7 mouse cellular contexts compared by ENCODE assay signal in the genomic region with DNA sequence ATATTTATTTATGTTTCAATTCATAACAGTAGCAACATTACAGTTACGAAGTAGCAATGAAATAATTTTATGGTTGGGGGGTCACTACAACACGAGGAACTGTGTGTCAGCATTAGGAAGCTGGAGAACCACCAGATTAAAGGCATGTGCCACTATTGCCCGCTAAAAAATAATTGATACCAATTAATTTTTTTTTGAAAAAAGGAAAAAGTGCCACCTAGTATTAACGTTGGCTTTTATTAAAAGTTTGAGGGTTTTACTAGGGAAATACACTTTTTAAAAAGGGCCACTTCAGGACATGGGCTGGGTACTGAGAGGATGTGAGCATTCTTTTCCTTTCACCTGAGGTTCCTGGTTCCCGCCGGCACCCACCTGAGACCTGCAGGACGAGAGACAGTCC. TPM values are rescaled to one million over a fixed set of nuclear protein-coding genes. Genes with fewer than 3 reads are reported as not detected.
DNase-seq lines count a peak whose midpoint lies in the region; ATAC-seq and TF ChIP-seq lines count a peak whose summit lies in the region.

A gene (plus strand): TSS at position 301 of the 400 bp plus-strand sequence.

- 19% methylated on average over 7 of the region's 7 CpGs for WGBS in forebrain, embryonic 15.5 days
- WGBS in hindbrain, embryonic 14.5 days = 24% methylated on average over 7 of the region's 7 CpGs
- 20% methylated on average over 7 of the region's 7 CpGs for WGBS in liver, embryonic 16.5 days (ENCODE audit: insufficient replicate concordance)

- peaks cover 2 to 4% of the 10 kb centered on the region in 2 experiments; a peak in 2 of 4 replicates for H3K4me1 ChIP-seq in ES-E14 (ENCODE audit: control insufficient read depth in 2 of 2, insufficient read depth in 2 of 2, low read length in 2 of 2, poor library complexity in 1 of 2)
- H3K4me1 ChIP-seq in forebrain, embryonic 15.5 days = peaks cover 33% of the 10 kb centered on the region
- peaks cover 22% of the 10 kb centered on the region for H3K4me1 ChIP-seq in hindbrain, embryonic 14.5 days (replicated peaks; ENCODE audit: control insufficient read depth, insufficient read depth, low read length)
- peaks cover 41% of the 10 kb centered on the region for H3K4me1 ChIP-seq in liver, embryonic 16.5 days (ENCODE audit: control insufficient read depth, low read depth, low read length)

- H3K9me3 ChIP-seq in ES-E14 (ENCODE audit: control insufficient read depth, insufficient read depth, low read depth, low read length) = no peaks in the 10 kb centered on the region
- no peaks in the 10 kb centered on the region for H3K9me3 ChIP-seq in forebrain, embryonic 15.5 days
- no peaks in the 10 kb centered on the region for H3K9me3 ChIP-seq in hindbrain, embryonic 14.5 days (ENCODE audit: control insufficient read depth, low read length)
- H3K9me3 ChIP-seq in liver, embryonic 16.5 days (replicated peaks; ENCODE audit: control insufficient read depth, low read length) = no peaks in the 10 kb centered on the region

- no peak for DNase-seq in ES-E14 (ENCODE audit: low read depth, low spot score)
- no peak for DNase-seq in hindbrain, embryonic 14.5 days (ENCODE audit: low spot score)
- DNase-seq in urinary bladder, adult 18-20 months (ENCODE audit: low spot score in 2 of 2) = no peak
- no peak for DNase-seq in urinary bladder, postnatal 25 days (ENCODE audit: low spot score)

- ATAC-seq in CD4-positive, CD25-positive, alpha-beta regulatory T cell, adult 4 months = no peak
- no peak for ATAC-seq in forebrain, embryonic 15.5 days (replicated peaks)
- ATAC-seq in hindbrain, embryonic 14.5 days (ENCODE audit: low FRiP score) = no peak
- ATAC-seq in liver, embryonic 16.5 days (ENCODE audit: low read depth) = no peak

- H3K27ac ChIP-seq in ES-E14 (ENCODE audit: insufficient read depth, low read depth, low read length, poor library complexity, severe bottlenecking) = no peak within 1 kb of the TSS
- H3K27ac ChIP-seq in forebrain, embryonic 15.5 days (replicated peaks) = peak within 1 kb of the TSS; percentile 70
- H3K27ac ChIP-seq in hindbrain, embryonic 14.5 days = peak within 1 kb of the TSS; percentile 82
- H3K27ac ChIP-seq in liver, embryonic 16.5 days (ENCODE audit: low read length) = peak within 1 kb of the TSS; percentile 94

- no peaks in the 10 kb centered on the region for H3K27me3 ChIP-seq in forebrain, embryonic 15.5 days
- H3K27me3 ChIP-seq in hindbrain, embryonic 14.5 days (ENCODE audit: control insufficient read depth, insufficient read depth, low read length) = no peaks in the 10 kb centered on the region
- no peaks in the 10 kb centered on the region for H3K27me3 ChIP-seq in liver, embryonic 16.5 days (ENCODE audit: control insufficient read depth, insufficient read depth, low read depth, low read length)

- H3K4me3 ChIP-seq in ES-E14 (ENCODE audit: insufficient read depth in 1 of 2, low read depth in 1 of 2, low read length in 2 of 2, poor library complexity in 1 of 2, severe bottlenecking in 1 of 2) = peak within 1 kb of the TSS; percentile 73 to 78
- peak within 1 kb of the TSS; percentile 61 for H3K4me3 ChIP-seq in forebrain, embryonic 15.5 days
- H3K4me3 ChIP-seq in hindbrain, embryonic 14.5 days (replicated peaks; ENCODE audit: low read length) = peak within 1 kb of the TSS; percentile 97
- H3K4me3 ChIP-seq in liver, embryonic 16.5 days (ENCODE audit: low read depth, low read length) = peak within 1 kb of the TSS; percentile 97

- peak within 1 kb of the TSS; percentile 59 for H3K9ac ChIP-seq in ES-E14 (ENCODE audit: insufficient read depth, low read depth, low read length, poor library complexity, severe bottlenecking)
- peak within 1 kb of the TSS; percentile 75 for H3K9ac ChIP-seq in forebrain, embryonic 15.5 days (replicated peaks)
- H3K9ac ChIP-seq in hindbrain, embryonic 14.5 days = peak within 1 kb of the TSS; percentile 97
- H3K9ac ChIP-seq in liver, embryonic 16.5 days (ENCODE audit: low read depth, low read length) = peak within 1 kb of the TSS; percentile 98

- H3K36me3 ChIP-seq in ES-E14 (ENCODE audit: control insufficient read depth, insufficient read depth, low read length, poor library complexity, severe bottlenecking) = no peaks in the 10 kb centered on the region
- no peaks in the 10 kb centered on the region for H3K36me3 ChIP-seq in forebrain, embryonic 15.5 days
- no peaks in the 10 kb centered on the region for H3K36me3 ChIP-seq in hindbrain, embryonic 14.5 days (replicated peaks; ENCODE audit: control insufficient read depth, insufficient read depth)
- H3K36me3 ChIP-seq in liver, embryonic 16.5 days (ENCODE audit: control insufficient read depth, insufficient read depth) = no peaks in the 10 kb centered on the region

- H3K4me2 ChIP-seq in forebrain, embryonic 15.5 days (replicated peaks) = peak within 1 kb of the TSS; percentile 93
- peak within 1 kb of the TSS; percentile 92 for H3K4me2 ChIP-seq in hindbrain, embryonic 14.5 days (replicated peaks)
- H3K4me2 ChIP-seq in liver, embryonic 16.5 days (ENCODE audit: low read depth, low read length) = peak within 1 kb of the TSS; percentile 84

- in situ Hi-C loops in ES-E14 (cut with MboI; ENCODE audit: low sequenced_read_pairs in 2 of 2, unreplicated experiment in 2 of 2) = no loop called here

TF ChIP-seq in ES-E14, 5 proteins besides CTCF, POLR2A, EP300 and RAD21:
- TF ChIP-seq ZC3H11A (IDR thresholded peaks at IDR 0.05; ENCODE audit: borderline replicate concordance, low read depth, low read length) (no peak), MAFK (IDR thresholded peaks at IDR 0.05; ENCODE audit: insufficient read depth, low read depth, low read length) (no peak), CHD2 (IDR thresholded peaks at IDR 0.05; ENCODE audit: low read depth, low read length) (no peak), ZNF384 (IDR thresholded peaks at IDR 0.05; ENCODE audit: low read depth, low read length) (no peak), HCFC1 (IDR thresholded peaks at IDR 0.05; ENCODE audit: borderline replicate concordance, insufficient read depth, low read length) (no peak)

RNA-seq across cellular contexts. Expression of the gene that starts here (rescaled TPM):
- 10 to 100 TPM; 11.7 to 15.3 TPM for polyA plus RNA-seq in CD4-positive, CD25-positive, alpha-beta regulatory T cell, adult 4 months (2017; shearing (Covaris generic))
- 12.9 and 16.1 TPM in 2 replicates for total RNA-seq in ES-E14 (2012; rRNA removed)
- 55.6 and 63.3 TPM in 2 replicates for polyA plus RNA-seq in forebrain, embryonic 15.5 days (2015; fragmentation: Nextera tagmentation; extraction: Ambion mirVana)
- polyA plus RNA-seq in hindbrain, embryonic 14.5 days (2014; fragmentation: Nextera tagmentation; extraction: Ambion mirVana) = 29.2 and 34.7 TPM in 2 replicates
- polyA plus RNA-seq in liver, embryonic 16.5 days (2015; fragmentation: Nextera tagmentation; extraction: Ambion mirVana) = 85.1 and 89.1 TPM in 2 replicates
